Mouse (Mus musculus) kidney, embryonic 16.5 days (tissue): ENCODE data around the gene Olfr92. TPM values are rescaled to one million over a fixed set of nuclear protein-coding genes. Genes with fewer than 3 reads are reported as not detected.
"Not testable (repeated sequence)": the region's sequence is repeated elsewhere in the genome, so short reads cannot be mapped to it uniquely, and the experiment has no call there.

ENCODE experiments used
- ATAC-seq: fragments of 200-750 bp; cut with Nextera tagmentation; 2 replicates; pipeline ENCODE4 v1.8.0; 2017; ENCODE audit warnings: moderate TSS enrichment; ENCODE audit not compliant: low FRiP score, low TSS enrichment
- H3K27ac ChIP-seq: fragments of 300-500 bp; sonication (generic); 2 replicates; pipeline ENCODE4 v1.5.1; 2014; ENCODE audit warnings: low read length
- H3K27me3 ChIP-seq: fragments of 300-500 bp; sonication (generic); 2 replicates; pipeline ENCODE4 v1.6.1; 2014; ENCODE audit warnings: low read length, control low read depth, mixed read lengths; ENCODE audit not compliant: insufficient read depth
- H3K36me3 ChIP-seq: fragments of 300-500 bp; sonication (generic); 2 replicates; pipeline ENCODE4 v1.6.1; 2014; ENCODE audit warnings: low read length, control low read depth, mixed read lengths; ENCODE audit not compliant: insufficient read depth
- H3K4me1 ChIP-seq: fragments of 300-500 bp; sonication (generic); 2 replicates; pipeline ENCODE4 v1.6.1; 2014; ENCODE audit warnings: low read length, control low read depth, mixed read lengths; ENCODE audit not compliant: insufficient read depth
- H3K4me2 ChIP-seq: fragments of 300-500 bp; sonication (generic); replicated peaks from 2 replicates; pipeline ENCODE4 v1.6.1; 2014; ENCODE audit warnings: low read depth, low read length
- H3K4me3 ChIP-seq: fragments of 300-500 bp; sonication (generic); 2 replicates; pipeline ENCODE4 v1.5.1; 2014; ENCODE audit warnings: mild to moderate bottlenecking, low read length
- H3K9ac ChIP-seq: fragments of 300-500 bp; sonication (generic); replicated peaks from 2 replicates; pipeline ENCODE4 v1.6.1; 2014; ENCODE audit warnings: low read length
- H3K9me3 ChIP-seq: fragments of 300-500 bp; sonication (generic); 2 replicates; pipeline ENCODE4 v1.6.1; 2016; ENCODE audit warnings: low read length, control low read depth
- WGBS: fragments of 180-500 bp; shearing (Covaris S2); extraction: QIAGEN DNeasy Blood & Tissue Kit; methylation state at CpG from one replicate; pipeline ENCODE4 v1.1.7; 2014; 5-methylcytosine and 5-hydroxymethylcytosine counted together
- polyA plus RNA-seq: library from polyadenylated mRNA; unstranded; fragments of >200 nt; fragmentation: Nextera tagmentation; extraction: Ambion mirVana; gene quantifications from 2 replicates; pipeline ENCODE4 v1.2.1, GENCODE M21; 2015

The Olfr92 gene
- not detected in 2 replicates for polyA plus RNA-seq

- no peak for ATAC-seq
- Histone ChIP-seq H3K27me3 (no peaks in the 10 kb centered on the region), H3K27ac (no peak within 1 kb of the TSS), H3K4me1 (no peaks in the 10 kb centered on the region), H3K9ac (no peak within 1 kb of the TSS), H3K4me2 (no peak within 1 kb of the TSS), H3K9me3 (no peaks in the 10 kb centered on the region), H3K4me3 (no peak within 1 kb of the TSS), H3K36me3 (no peaks in the 10 kb centered on the region)
- WGBS, result 91% methylated on average over 2 of the region's 2 CpGs
Measured at GRCm38 (mm10) chr17:37119988-37120387, at the start of gene Olfr92. Gene Olfr92, minus strand, starts transcription at chr17:37120088.

GRCm38 (mm10) chr17:37161394-37161793, 41.5 kb upstream of the Olfr92 start, which contains the start of gene Olfr93:
Gene Olfr93, minus strand, starts transcription at chr17:37161494.
- Histone ChIP-seq H3K4me3 (no peak within 1 kb of the TSS), H3K27ac (no peak within 1 kb of the TSS), H3K36me3 (no peaks in the 10 kb centered on the region), H3K9ac (no peak within 1 kb of the TSS), H3K4me1 (no peaks in the 10 kb centered on the region), H3K27me3 (no peaks in the 10 kb centered on the region), H3K4me2 (no peak within 1 kb of the TSS), H3K9me3 (no peaks in the 10 kb centered on the region)
- no peak for ATAC-seq

GRCm38 (mm10) chr17:37131366-37131765, 11.5 kb upstream of the Olfr92 start:
- ATAC-seq, result not testable (repeated sequence)
- 80% methylated on average over 4 of the region's 4 CpGs for WGBS

GRCm38 (mm10) chr17:37098178-37098577, 21.7 kb downstream of the Olfr92 start, which contains the start of gene Olfr91:
Gene Olfr91, minus strand, starts transcription at chr17:37098278.
- 87% methylated on average over 1 of the region's 1 CpGs for WGBS
- Histone ChIP-seq H3K4me1 (no peaks in the 10 kb centered on the region), H3K9me3 (no peaks in the 10 kb centered on the region), H3K36me3 (no peaks in the 10 kb centered on the region), H3K9ac (no peak within 1 kb of the TSS), H3K4me3 (no peak within 1 kb of the TSS), H3K27ac (no peak within 1 kb of the TSS), H3K27me3 (no peaks in the 10 kb centered on the region), H3K4me2 (no peak within 1 kb of the TSS)
- ATAC-seq, result no peak

More at GRCm38 (mm10) chr17:37131366-37131765, 11.5 kb upstream of the Olfr92 start:
- not testable (repeated sequence) for H3K36me3 ChIP-seq, H3K4me3 ChIP-seq, H3K9me3 ChIP-seq, H3K4me1 ChIP-seq, H3K27me3 ChIP-seq, H3K27ac ChIP-seq, H3K9ac ChIP-seq, H3K4me2 ChIP-seq

GRCm38 (mm10) chr17:37093289-37093688, 26.6 kb downstream of the Olfr92 start:
- WGBS, result 68% methylated on average over 5 of the region's 5 CpGs
- Histone ChIP-seq H3K27ac (no peak overlapping the region), H3K27me3 (no peaks in the 10 kb centered on the region), H3K4me1 (no peaks in the 10 kb centered on the region), H3K9ac (no peak overlapping the region), H3K36me3 (no peaks in the 10 kb centered on the region), H3K4me3 (no peak overlapping the region), H3K9me3 (no peaks in the 10 kb centered on the region), H3K4me2 (no peak overlapping the region)
- ATAC-seq, result no peak

- no peak overlapping the region for H3K9ac ChIP-seq
- 69% methylated on average over 1 of the region's 1 CpGs for WGBS
- no peaks in the 10 kb centered on the region for H3K36me3 ChIP-seq
- H3K4me1 ChIP-seq, result no peaks in the 10 kb centered on the region
- H3K4me2 ChIP-seq, result no peak overlapping the region
- H3K9me3 ChIP-seq, result no peaks in the 10 kb centered on the region
- no peak for ATAC-seq
- H3K4me3 ChIP-seq, result no peak overlapping the region
- H3K27me3 ChIP-seq, result no peaks in the 10 kb centered on the region
- no peak overlapping the region for H3K27ac ChIP-seq
Measured at GRCm38 (mm10) chr17:37092198-37092597, 27.7 kb downstream of the Olfr92 start.

- no peak within 1 kb of the TSS for H3K27ac ChIP-seq
- no peaks in the 10 kb centered on the region for H3K36me3 ChIP-seq
- H3K4me1 ChIP-seq, result no peaks in the 10 kb centered on the region
- no peaks in the 10 kb centered on the region for H3K9me3 ChIP-seq
- ATAC-seq, result no peak
- H3K9ac ChIP-seq, result no peak within 1 kb of the TSS
- no peaks in the 10 kb centered on the region for H3K27me3 ChIP-seq
- no peak within 1 kb of the TSS for H3K4me3 ChIP-seq
- no peak within 1 kb of the TSS for H3K4me2 ChIP-seq
Measured at GRCm38 (mm10) chr17:37088399-37088798, 31.5 kb downstream of the Olfr92 start, which contains the start of gene Olfr90. Gene Olfr90, minus strand, starts transcription at chr17:37088499.

- no peaks in the 10 kb centered on the region for H3K9me3 ChIP-seq
- no peak for ATAC-seq
- no peak overlapping the region for H3K27ac ChIP-seq
- H3K9ac ChIP-seq, result no peak overlapping the region
- no peak overlapping the region for H3K4me2 ChIP-seq
- no peaks in the 10 kb centered on the region for H3K36me3 ChIP-seq
- 69% methylated on average over 10 of the region's 10 CpGs for WGBS
- H3K4me1 ChIP-seq, result no peaks in the 10 kb centered on the region
- no peak overlapping the region for H3K4me3 ChIP-seq
- no peaks in the 10 kb centered on the region for H3K27me3 ChIP-seq
Measured at GRCm38 (mm10) chr17:37085545-37085944, 34.3 kb downstream of the Olfr92 start.

- no peak for ATAC-seq
- Histone ChIP-seq H3K4me1 (0 out of 2 replicates have a peak, but pooled peaks cover 4% of the 10 kb centered on the region), H3K4me3 (no peak overlapping the region), H3K9me3 (no peaks in the 10 kb centered on the region), H3K27me3 (no peaks in the 10 kb centered on the region), H3K27ac (no peak overlapping the region), H3K36me3 (no peaks in the 10 kb centered on the region), H3K9ac (no peak overlapping the region), H3K4me2 (no peak overlapping the region)
- WGBS, result 73% methylated on average over 5 of the region's 5 CpGs
Measured at GRCm38 (mm10) chr17:37084632-37085031, 35.3 kb downstream of the Olfr92 start.

- no peak overlapping the region for H3K27ac ChIP-seq
- ATAC-seq, result peak; percentile 76; the same call in 1 of the 2 replicates
- H3K4me1 ChIP-seq, result 0 out of 2 replicates have a peak, but pooled peaks cover 4% of the 10 kb centered on the region
- no peak overlapping the region for H3K4me2 ChIP-seq
- H3K27me3 ChIP-seq, result no peaks in the 10 kb centered on the region
- WGBS, result 4% methylated on average over 8 of the region's 8 CpGs
- H3K9me3 ChIP-seq, result no peaks in the 10 kb centered on the region
- no peaks in the 10 kb centered on the region for H3K36me3 ChIP-seq
- no peak overlapping the region for H3K9ac ChIP-seq
- no peak overlapping the region for H3K4me3 ChIP-seq
Measured at GRCm38 (mm10) chr17:37083327-37083726, 36.6 kb downstream of the Olfr92 start.
